Mouse (Mus musculus) liver, postnatal 0 days (tissue): ENCODE data around the gene Rcbtb2.

Experiments
- CTCF ChIP-seq: sonication (generic); IDR thresholded peaks from 2 replicates; pipeline ENCODE4 v1.5.1; 2016; ENCODE audit warnings: antibody characterized with exemption, low read depth
- EP300 ChIP-seq: IDR thresholded peaks from 2 replicates; pipeline ENCODE4 v1.6.1; 2016; ENCODE audit warnings: antibody characterized with exemption, low read depth, mild to moderate bottlenecking

- TF ChIP-seq CTCF (no peak), EP300 (no peak)
These were observed 19.6 kb downstream of the Rcbtb2 start for GRCm38 (mm10) chr14:73142421-73142895.
